Mouse (Mus musculus): ENCODE results near the gene Cldn1. TPM values are rescaled to one million over a fixed set of nuclear protein-coding genes. Genes with fewer than 3 reads are reported as not detected.

Cldn1 gene
- polyA plus RNA-seq (2014; fragmentation: Nextera tagmentation; extraction: Ambion mirVana) = 0.93 and 1.1 TPM in 2 replicates

GRCm38 (mm10) chr16:26371325-26372053 is at the start of gene Cldn1:
Cldn1 (minus strand) TSS chr16:26371841.
- peak within 1 kb of the TSS; percentile 45 for H3K4me3 ChIP-seq (ENCODE audit: control insufficient read depth in 1 of 2, insufficient read depth in 1 of 2, low read depth in 1 of 2, low read length in 2 of 2)

GRCm38 (mm10) chr16:26418616-26419015 is 47.0 kb upstream of the Cldn1 start:
- Histone ChIP-seq H3K4me1 (ENCODE audit: control insufficient read depth in 2 of 2, insufficient read depth in 2 of 2, low read length in 2 of 2) (no peaks in the 10 kb centered on the region), H3K27ac (replicated peaks in 1 of 2; ENCODE audit: control insufficient read depth in 1 of 2, insufficient read depth in 1 of 2, low read depth in 2 of 2, low read length in 2 of 2) (no peak overlapping the region), H3K9ac (ENCODE audit: low read length) (no peak overlapping the region), H3K36me3 (ENCODE audit: control insufficient read depth, insufficient read depth, low read length) (no peaks in the 10 kb centered on the region), H3K27me3 (ENCODE audit: control insufficient read depth, insufficient read depth, low read length) (no peaks in the 10 kb centered on the region), H3K9me3 (ENCODE audit: control insufficient read depth, low read length) (no peaks in the 10 kb centered on the region), H3K4me3 (ENCODE audit: control insufficient read depth in 1 of 2, insufficient read depth in 1 of 2, low read depth in 1 of 2, low read length in 2 of 2) (no peak overlapping the region), H3K4me2 (ENCODE audit: low read length) (no peak overlapping the region)
- WGBS = 83% methylated on average over 3 of the region's 3 CpGs
- ATAC-seq (ENCODE audit: insufficient number of reproducible peaks, insufficient read depth, low FRiP score, low read depth) = no peak

More at GRCm38 (mm10) chr16:26371325-26372053, at the start of gene Cldn1:
- Histone ChIP-seq H3K4me2 (ENCODE audit: low read length) (peak within 1 kb of the TSS; percentile 90), H3K9me3 (ENCODE audit: control insufficient read depth, low read length) (no peaks in the 10 kb centered on the region), H3K4me1 (ENCODE audit: control insufficient read depth in 2 of 2, insufficient read depth in 2 of 2, low read length in 2 of 2) (peaks cover 3 to 6% of the 10 kb centered on the region in 2 experiments; a peak in 2 of 4 replicates), H3K36me3 (ENCODE audit: control insufficient read depth, insufficient read depth, low read length) (no peaks in the 10 kb centered on the region), H3K27me3 (ENCODE audit: control insufficient read depth, insufficient read depth, low read length) (peaks cover 7% of the 10 kb centered on the region; the same call in 1 of the 2 replicates), H3K9ac (ENCODE audit: low read length) (peak within 1 kb of the TSS; percentile 50), H3K27ac (replicated peaks in 1 of 2; ENCODE audit: control insufficient read depth in 1 of 2, insufficient read depth in 1 of 2, low read depth in 2 of 2, low read length in 2 of 2) (no peak within 1 kb of the TSS)
- WGBS = 5% methylated on average over 33 of the region's 33 CpGs
- ATAC-seq (ENCODE audit: insufficient number of reproducible peaks, insufficient read depth, low FRiP score, low read depth) = peak; percentile 77

GRCm38 (mm10) chr16:26404070-26404469 is 32.4 kb upstream of the Cldn1 start:
- Histone ChIP-seq H3K27ac (replicated peaks in 1 of 2; ENCODE audit: control insufficient read depth in 1 of 2, insufficient read depth in 1 of 2, low read depth in 2 of 2, low read length in 2 of 2) (no peak overlapping the region), H3K4me3 (ENCODE audit: control insufficient read depth in 1 of 2, insufficient read depth in 1 of 2, low read depth in 1 of 2, low read length in 2 of 2) (no peak overlapping the region), H3K36me3 (ENCODE audit: control insufficient read depth, insufficient read depth, low read length) (no peaks in the 10 kb centered on the region), H3K9ac (ENCODE audit: low read length) (no peak overlapping the region), H3K4me1 (ENCODE audit: control insufficient read depth in 2 of 2, insufficient read depth in 2 of 2, low read length in 2 of 2) (no peaks in the 10 kb centered on the region), H3K4me2 (ENCODE audit: low read length) (no peak overlapping the region), H3K27me3 (ENCODE audit: control insufficient read depth, insufficient read depth, low read length) (no peaks in the 10 kb centered on the region), H3K9me3 (ENCODE audit: control insufficient read depth, low read length) (no peaks in the 10 kb centered on the region)
- no peak for ATAC-seq (ENCODE audit: insufficient number of reproducible peaks, insufficient read depth, low FRiP score, low read depth)
- WGBS = 48% methylated on average over 1 of the region's 1 CpGs

- 37% methylated on average over 3 of the region's 3 CpGs for WGBS
- Histone ChIP-seq H3K9ac (ENCODE audit: low read length) (no peak overlapping the region), H3K4me2 (ENCODE audit: low read length) (no peak overlapping the region), H3K36me3 (ENCODE audit: control insufficient read depth, insufficient read depth, low read length) (no peaks in the 10 kb centered on the region), H3K9me3 (ENCODE audit: control insufficient read depth, low read length) (no peaks in the 10 kb centered on the region), H3K4me1 (ENCODE audit: control insufficient read depth in 2 of 2, insufficient read depth in 2 of 2, low read length in 2 of 2) (no peaks in the 10 kb centered on the region), H3K27me3 (ENCODE audit: control insufficient read depth, insufficient read depth, low read length) (no peaks in the 10 kb centered on the region), H3K27ac (replicated peaks in 1 of 2; ENCODE audit: control insufficient read depth in 1 of 2, insufficient read depth in 1 of 2, low read depth in 2 of 2, low read length in 2 of 2) (no peak overlapping the region), H3K4me3 (ENCODE audit: control insufficient read depth in 1 of 2, insufficient read depth in 1 of 2, low read depth in 1 of 2, low read length in 2 of 2) (no peak overlapping the region)
- no peak for ATAC-seq (ENCODE audit: insufficient number of reproducible peaks, insufficient read depth, low FRiP score, low read depth)
These were observed 29.3 kb upstream of the Cldn1 start for GRCm38 (mm10) chr16:26400971-26401370.

GRCm38 (mm10) chr16:26400549-26400948 is 28.9 kb upstream of the Cldn1 start:
- H3K36me3 ChIP-seq (ENCODE audit: control insufficient read depth, insufficient read depth, low read length) = no peaks in the 10 kb centered on the region
- H3K9me3 ChIP-seq (ENCODE audit: control insufficient read depth, low read length) = no peaks in the 10 kb centered on the region
- ATAC-seq (ENCODE audit: insufficient number of reproducible peaks, insufficient read depth, low FRiP score, low read depth) = no peak
- no peak overlapping the region for H3K4me2 ChIP-seq (ENCODE audit: low read length)
- H3K27me3 ChIP-seq (ENCODE audit: control insufficient read depth, insufficient read depth, low read length) = no peaks in the 10 kb centered on the region
- no peak overlapping the region for H3K9ac ChIP-seq (ENCODE audit: low read length)
- no peaks in the 10 kb centered on the region for H3K4me1 ChIP-seq (ENCODE audit: control insufficient read depth in 2 of 2, insufficient read depth in 2 of 2, low read length in 2 of 2)
- no peak overlapping the region for H3K27ac ChIP-seq (replicated peaks in 1 of 2; ENCODE audit: control insufficient read depth in 1 of 2, insufficient read depth in 1 of 2, low read depth in 2 of 2, low read length in 2 of 2)
- H3K4me3 ChIP-seq (ENCODE audit: control insufficient read depth in 1 of 2, insufficient read depth in 1 of 2, low read depth in 1 of 2, low read length in 2 of 2) = no peak overlapping the region
- WGBS = 76% methylated on average over 4 of the region's 4 CpGs

GRCm38 (mm10) chr16:26390936-26391335 is 19.3 kb upstream of the Cldn1 start:
- Histone ChIP-seq H3K4me1 (ENCODE audit: control insufficient read depth in 2 of 2, insufficient read depth in 2 of 2, low read length in 2 of 2) (no peaks in the 10 kb centered on the region), H3K27me3 (ENCODE audit: control insufficient read depth, insufficient read depth, low read length) (no peaks in the 10 kb centered on the region), H3K27ac (replicated peaks in 1 of 2; ENCODE audit: control insufficient read depth in 1 of 2, insufficient read depth in 1 of 2, low read depth in 2 of 2, low read length in 2 of 2) (no peak overlapping the region), H3K4me3 (ENCODE audit: control insufficient read depth in 1 of 2, insufficient read depth in 1 of 2, low read depth in 1 of 2, low read length in 2 of 2) (no peak overlapping the region), H3K36me3 (ENCODE audit: control insufficient read depth, insufficient read depth, low read length) (no peaks in the 10 kb centered on the region), H3K4me2 (ENCODE audit: low read length) (no peak overlapping the region), H3K9ac (ENCODE audit: low read length) (no peak overlapping the region), H3K9me3 (ENCODE audit: control insufficient read depth, low read length) (no peaks in the 10 kb centered on the region)
- no peak for ATAC-seq (ENCODE audit: insufficient number of reproducible peaks, insufficient read depth, low FRiP score, low read depth)
- 69% methylated on average over 4 of the region's 4 CpGs for WGBS

- no peak overlapping the region for H3K4me2 ChIP-seq (ENCODE audit: low read length)
- no peaks in the 10 kb centered on the region for H3K36me3 ChIP-seq (ENCODE audit: control insufficient read depth, insufficient read depth, low read length)
- no peaks in the 10 kb centered on the region for H3K27me3 ChIP-seq (ENCODE audit: control insufficient read depth, insufficient read depth, low read length)
- H3K27ac ChIP-seq (replicated peaks in 1 of 2; ENCODE audit: control insufficient read depth in 1 of 2, insufficient read depth in 1 of 2, low read depth in 2 of 2, low read length in 2 of 2) = no peak overlapping the region
- H3K9ac ChIP-seq (ENCODE audit: low read length) = no peak overlapping the region
- no peaks in the 10 kb centered on the region for H3K4me1 ChIP-seq (ENCODE audit: control insufficient read depth in 2 of 2, insufficient read depth in 2 of 2, low read length in 2 of 2)
- no peak overlapping the region for H3K4me3 ChIP-seq (ENCODE audit: control insufficient read depth in 1 of 2, insufficient read depth in 1 of 2, low read depth in 1 of 2, low read length in 2 of 2)
- 79% methylated on average over 2 of the region's 2 CpGs for WGBS
- ATAC-seq (ENCODE audit: insufficient number of reproducible peaks, insufficient read depth, low FRiP score, low read depth) = no peak
- H3K9me3 ChIP-seq (ENCODE audit: control insufficient read depth, low read length) = no peaks in the 10 kb centered on the region
These were observed 14.5 kb upstream of the Cldn1 start for GRCm38 (mm10) chr16:26386159-26386558.

Data from heart, embryonic 14.5 days (tissue).